24 mouse cellular contexts compared by ENCODE assay signal in genomic region chr10:118990500-118990899, GRCm38 (mm10).
A peak's percentile ranks its signal among the peaks of the same experiment; 100 is the strongest.
DNase-seq lines count a peak whose midpoint lies in the region; ATAC-seq lines count a peak whose summit lies in the region.
"Had no signal": no experiment of that assay in that cellular context is flagged by ENCODE, and none has a peak within 500 bp of the region (broad histone marks: within the 10 kb centered on the region; RNA-seq: fewer than 3 reads in every experiment).

No protein-coding gene starts in this region.

- H3K4me2 ChIP-seq in midbrain, embryonic 11.5 days = no peak overlapping the region
- H3K4me2 ChIP-seq: intestine, embryonic 15.5 days; liver, embryonic 15.5 days; neural tube, embryonic 15.5 days had no signal

- H3K9ac ChIP-seq in midbrain, embryonic 11.5 days (ENCODE audit: low read length) = no peak overlapping the region
- H3K9ac ChIP-seq: intestine, embryonic 15.5 days; liver, embryonic 15.5 days; neural tube, embryonic 15.5 days had no signal

- no peaks in the 10 kb centered on the region for H3K27me3 ChIP-seq in midbrain, embryonic 11.5 days (ENCODE audit: control insufficient read depth, insufficient read depth, low read length)
- H3K27me3 ChIP-seq: CH12.LX; intestine, embryonic 15.5 days; liver, embryonic 15.5 days; neural tube, embryonic 15.5 days had no signal

- ATAC-seq in midbrain, embryonic 11.5 days (ENCODE audit: low FRiP score) = no peak
- ATAC-seq: forebrain, embryonic 16.5 days; hindbrain, embryonic 16.5 days; intestine, embryonic 15.5 days; lung, postnatal 0 days had no signal

- H3K4me1 ChIP-seq in midbrain, embryonic 11.5 days (ENCODE audit: control insufficient read depth, insufficient read depth, low read length) = no peaks in the 10 kb centered on the region
- H3K4me1 ChIP-seq: embryonic facial prominence, embryonic 10.5 days; forebrain, embryonic 10.5 days; hindbrain, embryonic 10.5 days; intestine, embryonic 15.5 days; liver, embryonic 15.5 days; midbrain, embryonic 10.5 days had no signal

- DNase-seq in gastrocnemius, postnatal 14 days = peak; percentile 41
- DNase-seq in gastrocnemius, postnatal 4 days (ENCODE audit: low spot score in 2 of 2) = no peak
- DNase-seq in urinary bladder, postnatal 14 days (ENCODE audit: low spot score) = peak; percentile 19
- DNase-seq in urinary bladder, postnatal 36 days (ENCODE audit: low spot score in 2 of 2) = no peak
- DNase-seq in heart, postnatal 25 days (ENCODE audit: low spot score) = peak; percentile 12
- DNase-seq in midbrain, embryonic 11.5 days (ENCODE audit: low spot score, missing footprints) = no peak
- DNase-seq in thymus, postnatal 25 days = no peak
- DNase-seq: cerebellum, adult 11-12 months; kidney, adult 8-10 months; layer of hippocampus, postnatal 36 days; thymus, adult 2 months had no signal

- intact Hi-C loops in gastrocnemius, postnatal 14 days (cut with DNase I; ENCODE audit: low total_unique reads) = no loop called here
- intact Hi-C loops in heart, postnatal 25 days (cut with DNase I) = loop anchor here (5.0 kb wide), 1 partner anchor 72 kb away; no protein-coding TSS in a partner anchor

- no peaks in the 10 kb centered on the region for H3K9me3 ChIP-seq in midbrain, embryonic 11.5 days (ENCODE audit: control insufficient read depth, low read length)
- H3K9me3 ChIP-seq: embryonic facial prominence, embryonic 10.5 days; forebrain, embryonic 10.5 days; G1E; hindbrain, embryonic 10.5 days; intestine, embryonic 15.5 days; liver, embryonic 15.5 days; midbrain, embryonic 10.5 days; neural tube, embryonic 15.5 days had no signal

- no peaks in the 10 kb centered on the region for H3K36me3 ChIP-seq in midbrain, embryonic 11.5 days (ENCODE audit: control insufficient read depth, insufficient read depth, low read length)
- H3K36me3 ChIP-seq: embryonic facial prominence, embryonic 10.5 days; forebrain, embryonic 10.5 days; G1E; hindbrain, embryonic 10.5 days; intestine, embryonic 15.5 days; liver, embryonic 15.5 days; midbrain, embryonic 10.5 days; neural tube, embryonic 15.5 days had no signal

- WGBS in midbrain, embryonic 11.5 days = 86% methylated on average over 6 of the region's 6 CpGs

- H3K27ac ChIP-seq in midbrain, embryonic 11.5 days (ENCODE audit: low read depth, low read length) = no peak overlapping the region
- H3K27ac ChIP-seq: embryonic facial prominence, embryonic 10.5 days; forebrain, embryonic 10.5 days; hindbrain, embryonic 10.5 days; intestine, embryonic 15.5 days; liver, embryonic 15.5 days; macrophage; midbrain, embryonic 10.5 days; neural tube, embryonic 15.5 days had no signal

- H3K4me3 ChIP-seq in midbrain, embryonic 11.5 days (ENCODE audit: low read depth, low read length) = no peak overlapping the region
- H3K4me3 ChIP-seq: embryonic facial prominence, embryonic 10.5 days; forebrain, embryonic 10.5 days; hindbrain, embryonic 10.5 days; intestine, embryonic 15.5 days; liver, embryonic 15.5 days; midbrain, embryonic 10.5 days; neural tube, embryonic 15.5 days had no signal

Comparison
In these comparisons a context has a peak if more than half of its experiments do, and no peak if none do; other contexts are left out.
1. DNase-seq: peak in gastrocnemius, postnatal 14 days (single experiment), urinary bladder, postnatal 14 days (single experiment) and heart, postnatal 25 days (single experiment); none in gastrocnemius, postnatal 4 days (0 of 2), urinary bladder, postnatal 36 days (0 of 2), midbrain, embryonic 11.5 days (single experiment) and thymus, postnatal 25 days (single experiment).